Mouse (Mus musculus) kidney, embryonic 16.5 days (tissue): ENCODE results near the gene Stk24. TPM values are rescaled to one million over a fixed set of nuclear protein-coding genes. Genes with fewer than 3 reads are reported as not detected.

Experiments
- ATAC-seq: fragments of 200-750 bp; cut with Nextera tagmentation; 2 replicates; pipeline ENCODE4 v1.8.0; 2017; ENCODE audit warnings: moderate TSS enrichment; ENCODE audit not compliant: low FRiP score, low TSS enrichment
- H3K27ac ChIP-seq: fragments of 300-500 bp; sonication (generic); 2 replicates; pipeline ENCODE4 v1.5.1; 2014; ENCODE audit warnings: low read length
- H3K27me3 ChIP-seq: fragments of 300-500 bp; sonication (generic); 2 replicates; pipeline ENCODE4 v1.6.1; 2014; ENCODE audit warnings: low read length, control low read depth, mixed read lengths; ENCODE audit not compliant: insufficient read depth
- H3K36me3 ChIP-seq: fragments of 300-500 bp; sonication (generic); 2 replicates; pipeline ENCODE4 v1.6.1; 2014; ENCODE audit warnings: low read length, control low read depth, mixed read lengths; ENCODE audit not compliant: insufficient read depth
- H3K4me1 ChIP-seq: fragments of 300-500 bp; sonication (generic); 2 replicates; pipeline ENCODE4 v1.6.1; 2014; ENCODE audit warnings: low read length, control low read depth, mixed read lengths; ENCODE audit not compliant: insufficient read depth
- H3K4me2 ChIP-seq: fragments of 300-500 bp; sonication (generic); replicated peaks from 2 replicates; pipeline ENCODE4 v1.6.1; 2014; ENCODE audit warnings: low read depth, low read length
- H3K4me3 ChIP-seq: fragments of 300-500 bp; sonication (generic); 2 replicates; pipeline ENCODE4 v1.5.1; 2014; ENCODE audit warnings: mild to moderate bottlenecking, low read length
- H3K9ac ChIP-seq: fragments of 300-500 bp; sonication (generic); replicated peaks from 2 replicates; pipeline ENCODE4 v1.6.1; 2014; ENCODE audit warnings: low read length
- H3K9me3 ChIP-seq: fragments of 300-500 bp; sonication (generic); 2 replicates; pipeline ENCODE4 v1.6.1; 2016; ENCODE audit warnings: low read length, control low read depth
- WGBS: fragments of 180-500 bp; shearing (Covaris S2); extraction: QIAGEN DNeasy Blood & Tissue Kit; methylation state at CpG from one replicate; pipeline ENCODE4 v1.1.7; 2014; 5-methylcytosine and 5-hydroxymethylcytosine counted together
- polyA plus RNA-seq: library from polyadenylated mRNA; unstranded; fragments of >200 nt; fragmentation: Nextera tagmentation; extraction: Ambion mirVana; gene quantifications from 2 replicates; pipeline ENCODE4 v1.2.1, GENCODE M21; 2015

The Stk24 gene
- polyA plus RNA-seq, 1 experiment from 2014 or later = 34.8 TPM

- Histone ChIP-seq H3K27ac (0 out of 2 replicates have a peak overlapping the region, but pooled peaks have one; percentile 10), H3K36me3 (peaks cover 4% of the 10 kb centered on the region; the same call in 1 of the 2 replicates), H3K4me3 (no peak overlapping the region), H3K4me2 (no peak overlapping the region), H3K9me3 (no peaks in the 10 kb centered on the region), H3K4me1 (peaks cover 30% of the 10 kb centered on the region), H3K27me3 (no peaks in the 10 kb centered on the region), H3K9ac (no peak overlapping the region)
- 73% methylated on average over 6 of the region's 6 CpGs for WGBS
- no peak for ATAC-seq
These were observed 69.3 kb downstream of the Stk24 start for GRCm38 (mm10) chr14:121310325-121311080.

- ATAC-seq = peak; percentile 58
- Histone ChIP-seq H3K4me2 (no peak overlapping the region), H3K4me1 (peaks cover 26% of the 10 kb centered on the region), H3K9ac (no peak overlapping the region), H3K4me3 (no peak overlapping the region), H3K27ac (peak overlapping the region; percentile 10; the same call in 1 of the 2 replicates), H3K36me3 (peaks cover 4% of the 10 kb centered on the region; the same call in 1 of the 2 replicates), H3K9me3 (no peaks in the 10 kb centered on the region), H3K27me3 (no peaks in the 10 kb centered on the region)
- 41% methylated on average over 3 of the region's 3 CpGs for WGBS
These were observed 69.9 kb downstream of the Stk24 start for GRCm38 (mm10) chr14:121309909-121310308.

GRCm38 (mm10) chr14:121305316-121306064 lies 74.3 kb downstream of the Stk24 start:
- H3K9ac ChIP-seq = no peak overlapping the region

GRCm38 (mm10) chr14:121304523-121304922 lies 75.3 kb downstream of the Stk24 start:
- no peak overlapping the region for H3K4me3 ChIP-seq
- H3K9ac ChIP-seq = no peak overlapping the region
- H3K27ac ChIP-seq = no peak overlapping the region
- no peaks in the 10 kb centered on the region for H3K27me3 ChIP-seq
- WGBS = 53% methylated on average over 7 of the region's 7 CpGs
- peaks cover 9% of the 10 kb centered on the region for H3K4me1 ChIP-seq
- no peak for ATAC-seq
- no peak overlapping the region for H3K4me2 ChIP-seq
- H3K36me3 ChIP-seq = peaks cover 25% of the 10 kb centered on the region
- H3K9me3 ChIP-seq = no peaks in the 10 kb centered on the region

More at GRCm38 (mm10) chr14:121305316-121306064, 74.3 kb downstream of the Stk24 start:
- H3K4me3 ChIP-seq = no peak overlapping the region
- peaks cover 18% of the 10 kb centered on the region for H3K4me1 ChIP-seq
- 62% methylated on average over 8 of the region's 8 CpGs for WGBS
- H3K36me3 ChIP-seq = peaks cover 18% of the 10 kb centered on the region
- H3K4me2 ChIP-seq = no peak overlapping the region
- H3K27me3 ChIP-seq = no peaks in the 10 kb centered on the region
- ATAC-seq = no peak
- no peak overlapping the region for H3K27ac ChIP-seq
- no peaks in the 10 kb centered on the region for H3K9me3 ChIP-seq

GRCm38 (mm10) chr14:121299093-121299492 lies 80.7 kb downstream of the Stk24 start:
- Histone ChIP-seq H3K36me3 (peaks cover 41% of the 10 kb centered on the region), H3K9ac (no peak overlapping the region), H3K4me2 (no peak overlapping the region), H3K4me3 (no peak overlapping the region), H3K27me3 (no peaks in the 10 kb centered on the region), H3K27ac (peak overlapping the region; percentile 5; the same call in 1 of the 2 replicates), H3K4me1 (0 out of 2 replicates have a peak, but pooled peaks cover 9% of the 10 kb centered on the region), H3K9me3 (no peaks in the 10 kb centered on the region)
- WGBS = 88% methylated on average over 9 of the region's 9 CpGs
- ATAC-seq = no peak

GRCm38 (mm10) chr14:121298537-121298936 lies 81.3 kb downstream of the Stk24 start:
- Histone ChIP-seq H3K4me1 (0 out of 2 replicates have a peak, but pooled peaks cover 9% of the 10 kb centered on the region), H3K9me3 (no peaks in the 10 kb centered on the region), H3K36me3 (peaks cover 47% of the 10 kb centered on the region), H3K27ac (no peak overlapping the region; the same call in 1 of the 2 replicates), H3K27me3 (no peaks in the 10 kb centered on the region), H3K4me3 (no peak overlapping the region), H3K9ac (no peak overlapping the region), H3K4me2 (no peak overlapping the region)
- ATAC-seq = peak; percentile 77
- WGBS = 69% methylated on average over 5 of the region's 5 CpGs

GRCm38 (mm10) chr14:121297103-121297502 lies 82.7 kb downstream of the Stk24 start:
- H3K27ac ChIP-seq = no peak overlapping the region
- no peak overlapping the region for H3K4me3 ChIP-seq
- H3K9me3 ChIP-seq = no peaks in the 10 kb centered on the region
- peaks cover 56% of the 10 kb centered on the region for H3K36me3 ChIP-seq
- 91% methylated on average over 6 of the region's 6 CpGs for WGBS
- no peak overlapping the region for H3K4me2 ChIP-seq
- ATAC-seq = no peak
- H3K9ac ChIP-seq = no peak overlapping the region
- H3K27me3 ChIP-seq = no peaks in the 10 kb centered on the region
- H3K4me1 ChIP-seq = 0 out of 2 replicates have a peak, but pooled peaks cover 9% of the 10 kb centered on the region

- ATAC-seq = no peak
- WGBS = 91% methylated on average over 12 of the region's 12 CpGs
- H3K9ac ChIP-seq = no peak overlapping the region
- no peak overlapping the region for H3K27ac ChIP-seq
- no peaks in the 10 kb centered on the region for H3K9me3 ChIP-seq
- peaks cover 58% of the 10 kb centered on the region for H3K36me3 ChIP-seq
- no peak overlapping the region for H3K4me3 ChIP-seq
- H3K4me2 ChIP-seq = no peak overlapping the region
- H3K4me1 ChIP-seq = 0 out of 2 replicates have a peak, but pooled peaks cover 8% of the 10 kb centered on the region
- no peaks in the 10 kb centered on the region for H3K27me3 ChIP-seq
These were observed 85.3 kb downstream of the Stk24 start for GRCm38 (mm10) chr14:121294484-121294883.

- Histone ChIP-seq H3K4me2 (no peak overlapping the region), H3K4me1 (no peaks in the 10 kb centered on the region), H3K9ac (no peak overlapping the region), H3K4me3 (no peak overlapping the region), H3K9me3 (no peaks in the 10 kb centered on the region), H3K27me3 (no peaks in the 10 kb centered on the region), H3K27ac (no peak overlapping the region), H3K36me3 (peaks cover 65% of the 10 kb centered on the region)
- 89% methylated on average over 3 of the region's 3 CpGs for WGBS
- ATAC-seq = no peak
These were observed 87.4 kb downstream of the Stk24 start for GRCm38 (mm10) chr14:121292391-121292790.
